In genomic region chr16:84774003-84774703, GRCm38 (mm10) we compare ENCODE assay signal across 7 mouse cellular contexts. TPM values are rescaled to one million over a fixed set of nuclear protein-coding genes. Genes with fewer than 3 reads are reported as not detected.
DNase-seq lines count a peak whose midpoint lies in the region; ATAC-seq and TF ChIP-seq lines count a peak whose summit lies in the region.

Gene Jam2 (plus strand): TSS chr16:84774123.

- peak within 1 kb of the TSS; percentile 74 for H3K9ac ChIP-seq in embryonic facial prominence, embryonic 11.5 days (replicated peaks; ENCODE audit: low read length)

- H3K27ac ChIP-seq in bone marrow, adult 2 months (ENCODE audit: control insufficient read depth, insufficient read depth, low read depth, low read length, poor library complexity): no peak within 1 kb of the TSS
- H3K27ac ChIP-seq in embryonic facial prominence, embryonic 11.5 days (replicated peaks; ENCODE audit: low read depth, low read length): peak within 1 kb of the TSS; percentile 65
- peak within 1 kb of the TSS; percentile 72 for H3K27ac ChIP-seq in limb, embryonic 10.5 days
- peak within 1 kb of the TSS; percentile 99 for H3K27ac ChIP-seq in midbrain, embryonic 10.5 days (replicated peaks)

- H3K27me3 ChIP-seq in embryonic facial prominence, embryonic 11.5 days (ENCODE audit: control insufficient read depth, insufficient read depth, low read length): no peaks in the 10 kb centered on the region
- H3K27me3 ChIP-seq in limb, embryonic 10.5 days (ENCODE audit: low read depth, poor library complexity, severe bottlenecking): peaks cover 45% of the 10 kb centered on the region
- H3K27me3 ChIP-seq in midbrain, embryonic 10.5 days (ENCODE audit: low read depth, poor library complexity, severe bottlenecking): no peaks in the 10 kb centered on the region

- H3K9me3 ChIP-seq in embryonic facial prominence, embryonic 11.5 days (replicated peaks; ENCODE audit: control insufficient read depth, low read length): no peaks in the 10 kb centered on the region
- H3K9me3 ChIP-seq in limb, embryonic 10.5 days (replicated peaks): no peaks in the 10 kb centered on the region
- no peaks in the 10 kb centered on the region; the same call in 1 of the 2 replicates for H3K9me3 ChIP-seq in midbrain, embryonic 10.5 days (replicated peaks)

- under 1% methylated on average over 43 of the region's 43 CpGs for WGBS in bone marrow, adult 2 months
- WGBS in embryonic facial prominence, embryonic 11.5 days: under 1% methylated on average over 42 of the region's 43 CpGs
- WGBS in limb, embryonic 10.5 days: under 1% methylated on average over 41 of the region's 43 CpGs
- WGBS in midbrain, embryonic 10.5 days: 0% methylated on average over 43 of the region's 43 CpGs

- TF ChIP-seq CTCF in bone marrow, adult 2 months (IDR thresholded peaks at IDR 0.05; ENCODE audit: control insufficient read depth, insufficient read depth, low read length): no peak

- H3K36me3 ChIP-seq in embryonic facial prominence, embryonic 11.5 days (replicated peaks; ENCODE audit: control insufficient read depth, insufficient read depth, low read depth, low read length): no peaks in the 10 kb centered on the region
- H3K36me3 ChIP-seq in limb, embryonic 10.5 days: no peaks in the 10 kb centered on the region
- H3K36me3 ChIP-seq in midbrain, embryonic 10.5 days: peaks cover 24% of the 10 kb centered on the region

- ATAC-seq in embryonic facial prominence, embryonic 11.5 days (replicated peaks; ENCODE audit: insufficient number of reproducible peaks, low FRiP score, low TSS enrichment, low read depth): peak; percentile 90

- no peak for TF ChIP-seq POLR2A in bone marrow, adult 2 months (IDR thresholded peaks at IDR 0.05; ENCODE audit: borderline replicate concordance, control insufficient read depth, low read depth, low read length)

- DNase-seq in embryonic facial prominence, embryonic 11.5 days (ENCODE audit: low spot score): peak; percentile 65
- peak; percentile 86 to 92 for DNase-seq in heart, adult 18-20 months
- peak; percentile 44 for DNase-seq in kidney, adult 11 months
- DNase-seq in limb, embryonic 10.5 days (ENCODE audit: low spot score): peak; percentile 78
- DNase-seq in midbrain, embryonic 10.5 days (ENCODE audit: low spot score): peak; percentile 92
- DNase-seq in right cerebral cortex, postnatal 36 days (ENCODE audit: low spot score in 2 of 2): peak; percentile 23 to 33

- H3K4me2 ChIP-seq in embryonic facial prominence, embryonic 11.5 days (ENCODE audit: low read depth, low read length): peak within 1 kb of the TSS; percentile 99

- H3K4me3 ChIP-seq in bone marrow, adult 2 months (replicated peaks; ENCODE audit: control insufficient read depth, low read depth, low read length): peak within 1 kb of the TSS; percentile 35
- H3K4me3 ChIP-seq in embryonic facial prominence, embryonic 11.5 days (ENCODE audit: low read depth, low read length): peak within 1 kb of the TSS; percentile 46
- peak within 1 kb of the TSS; percentile 77 for H3K4me3 ChIP-seq in limb, embryonic 10.5 days
- H3K4me3 ChIP-seq in midbrain, embryonic 10.5 days: peak within 1 kb of the TSS; percentile 85

- no peaks in the 10 kb centered on the region for H3K4me1 ChIP-seq in bone marrow, adult 2 months (ENCODE audit: control insufficient read depth, insufficient read depth, low read length)
- H3K4me1 ChIP-seq in embryonic facial prominence, embryonic 11.5 days (ENCODE audit: control insufficient read depth, insufficient read depth, low read length): no peaks in the 10 kb centered on the region
- H3K4me1 ChIP-seq in limb, embryonic 10.5 days: peaks cover 17% of the 10 kb centered on the region
- H3K4me1 ChIP-seq in midbrain, embryonic 10.5 days: peaks cover 29% of the 10 kb centered on the region

RNA-seq across cellular contexts. Expression of gene Jam2, which starts in this region (rescaled TPM):
- 1.3 and 5.7 TPM in 2 replicates for polyA plus RNA-seq in bone marrow, adult 2 months (2011; ENCODE audit: insufficient read depth, insufficient read length, low replicate concordance, missing spikeins)
- 12.7 and 14.3 TPM in 2 replicates for polyA plus RNA-seq in embryonic facial prominence, embryonic 11.5 days (2014; fragmentation: Nextera tagmentation; extraction: Ambion mirVana)
- total RNA-seq in heart, adult 18-20 months (2021): 10 to 100 TPM; 85.1 to 92.0 TPM
- polyA plus RNA-seq in limb, embryonic 10.5 days (2016; fragmentation: Nextera tagmentation; extraction: Ambion mirVana): 0.89 and 1.4 TPM in 2 replicates
- polyA plus RNA-seq in midbrain, embryonic 10.5 days (2016; fragmentation: Nextera tagmentation; extraction: Ambion mirVana): 53.0 and 67.8 TPM in 2 replicates

Comparison
In these comparisons a context has a peak if more than half of its experiments do, and no peak if none do; other contexts are left out.
1. H3K4me3 ChIP-seq: peak in every context shown above with its lines; median percentile 85 in midbrain, embryonic 10.5 days; 77 in limb, embryonic 10.5 days; 46 in embryonic facial prominence, embryonic 11.5 days; 35 in bone marrow, adult 2 months.
2. DNase-seq: peak in every context shown above with its lines; median percentile 92 in midbrain, embryonic 10.5 days; 89 in heart, adult 18-20 months; 78 in limb, embryonic 10.5 days; 65 in embryonic facial prominence, embryonic 11.5 days; 44 in kidney, adult 11 months; 28 in right cerebral cortex, postnatal 36 days.